Mouse (Mus musculus): ENCODE results near the gene Traf1. TPM values are rescaled to one million over a fixed set of nuclear protein-coding genes. Genes with fewer than 3 reads are reported as not detected.

Traf1 gene
- total RNA-seq (2023) = 100 to 1,000 TPM; 254 to 265 TPM

DNA sequence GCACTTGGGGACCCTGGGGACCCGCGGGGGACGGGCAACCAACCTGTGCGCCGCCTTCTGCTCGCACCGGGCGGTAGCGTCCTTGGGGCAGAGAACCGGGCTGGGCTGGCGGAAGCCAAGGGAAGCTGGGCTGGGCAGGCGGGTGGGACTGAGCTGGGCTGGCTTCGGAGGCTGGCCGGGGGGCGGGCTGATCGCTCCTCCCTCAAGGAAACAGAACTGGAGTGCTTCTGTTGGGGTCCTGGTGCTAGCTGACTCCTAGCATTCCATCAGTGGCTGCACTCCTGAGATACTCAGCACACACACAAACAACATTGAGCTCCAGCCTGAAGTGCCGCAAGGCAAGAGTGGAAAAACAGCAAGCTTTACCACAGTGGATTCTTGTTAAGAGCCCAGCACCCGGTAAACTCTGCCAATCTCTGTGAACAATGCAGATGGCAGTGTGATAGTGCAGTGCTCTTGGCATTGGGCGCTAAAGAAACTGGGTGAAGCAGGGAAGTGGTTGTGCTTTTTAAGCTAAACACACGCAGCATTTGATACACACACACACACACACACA is at the start of gene Traf1:
TSS of gene Traf1 (minus strand) at position 292 of the 556 bp plus-strand sequence.

GRCm38 (mm10) chr2:34913218-34914068 is 48.1 kb downstream of the Traf1 start, which contains the start of gene Phf19:
Gene Phf19, minus strand, starts transcription at chr2:34914026.

Other genes starting within 250 kb of the Traf1 start
- 100 to 1,000 TPM; 105 to 123 TPM for gene Gapvd1, start 206.5 kb downstream of the Traf1 start, total RNA-seq (2023)
- 100 to 1,000 TPM; 623 to 693 TPM for gene Hspa5, start 189.8 kb downstream of the Traf1 start, total RNA-seq (2023)
- 10 to 100 TPM; 17.9 to 20.7 TPM for gene Rabepk, start 161.9 kb downstream of the Traf1 start, total RNA-seq (2023)
- gene Fbxw2, start 135.5 kb downstream of the Traf1 start, total RNA-seq (2023) = 100 to 1,000 TPM; 103 to 132 TPM
- gene Gm34653, start 128.8 kb downstream of the Traf1 start, total RNA-seq (2023) = under 1 TPM in 1 of 2 experiments, not detected in 1; 0.32 TPM
- not detected for gene Cutal, start 87.4 kb downstream of the Traf1 start, total RNA-seq (2023)
- 10 to 100 TPM; 36.0 to 36.5 TPM for gene Psmd5, start 86.8 kb downstream of the Traf1 start, total RNA-seq (2023)
- 1 to 10 TPM; 5.0 to 5.6 TPM for gene Phf19, start 47.7 kb downstream of the Traf1 start, total RNA-seq (2023)
- not detected for gene Hc, start 99.7 kb upstream of the Traf1 start, total RNA-seq (2023)
- 1 to 10 TPM; 1.7 to 2.8 TPM for gene AI182371, start 139.8 kb upstream of the Traf1 start, total RNA-seq (2023)
- gene Cntrl, start 147.7 kb upstream of the Traf1 start, total RNA-seq (2023) = 100 to 1,000 TPM; 132 TPM
- gene Rab14, start 239.3 kb upstream of the Traf1 start, total RNA-seq (2023) = 100 to 1,000 TPM; 161 to 166 TPM